Mouse (Mus musculus) liver, embryonic 16.5 days (tissue): ENCODE results near the gene Cela2a. TPM values are rescaled to one million over a fixed set of nuclear protein-coding genes. Genes with fewer than 3 reads are reported as not detected.

Source experiments
- ATAC-seq: fragments of 200-750 bp; cut with Nextera tagmentation; 2 replicates; pipeline ENCODE4 v1.8.0; 2017; ENCODE audit warnings: low read depth, mild to moderate bottlenecking, moderate number of reproducible peaks, moderate library complexity
- H3K27ac ChIP-seq: fragments of 300-500 bp; sonication (generic); 2 replicates; pipeline ENCODE4 v1.5.1; 2014; ENCODE audit warnings: mild to moderate bottlenecking, low read length
- H3K27me3 ChIP-seq: fragments of 300-500 bp; sonication (generic); 2 replicates; pipeline ENCODE4 v1.6.1; 2014; ENCODE audit warnings: low read depth, low read length, mixed read lengths; ENCODE audit not compliant: control insufficient read depth, insufficient read depth
- H3K36me3 ChIP-seq: fragments of 300-500 bp; sonication (generic); 2 replicates; pipeline ENCODE4 v1.6.1; 2014; ENCODE audit warnings: mild to moderate bottlenecking; ENCODE audit not compliant: control insufficient read depth, insufficient read depth
- H3K4me1 ChIP-seq: fragments of 300-500 bp; sonication (generic); 2 replicates; pipeline ENCODE4 v1.6.1; 2014; ENCODE audit warnings: low read depth, low read length, mixed read lengths; ENCODE audit not compliant: control insufficient read depth
- H3K4me2 ChIP-seq: fragments of 300-500 bp; sonication (generic); 2 replicates; pipeline ENCODE4 v1.6.1; 2014; ENCODE audit warnings: low read depth, low read length, mixed read lengths
- H3K4me3 ChIP-seq: fragments of 300-500 bp; sonication (generic); 2 replicates; pipeline ENCODE4 v1.5.1; 2014; ENCODE audit warnings: low read depth, mild to moderate bottlenecking, low read length
- H3K9ac ChIP-seq: fragments of 300-500 bp; sonication (generic); 2 replicates; pipeline ENCODE4 v1.6.1; 2014; ENCODE audit warnings: low read depth, low read length
- H3K9me3 ChIP-seq: fragments of 300-500 bp; sonication (generic); replicated peaks from 2 replicates; pipeline ENCODE4 v1.6.1; 2016; ENCODE audit warnings: low read length; ENCODE audit not compliant: control insufficient read depth
- WGBS: fragments of 180-500 bp; shearing (Covaris S2); extraction: QIAGEN DNeasy Blood & Tissue Kit; methylation state at CpG from one replicate; pipeline ENCODE4 v1.1.7; 2014; ENCODE audit not compliant: insufficient replicate concordance; 5-methylcytosine and 5-hydroxymethylcytosine counted together
- polyA plus RNA-seq: library from polyadenylated mRNA; unstranded; fragments of >200 nt; fragmentation: Nextera tagmentation; extraction: Ambion mirVana; gene quantifications from 2 replicates; pipeline ENCODE4 v1.2.1, GENCODE M21; 2015

Cela2a gene
- polyA plus RNA-seq, 1 experiment from 2014 or later, result 13.9 TPM

DNA sequence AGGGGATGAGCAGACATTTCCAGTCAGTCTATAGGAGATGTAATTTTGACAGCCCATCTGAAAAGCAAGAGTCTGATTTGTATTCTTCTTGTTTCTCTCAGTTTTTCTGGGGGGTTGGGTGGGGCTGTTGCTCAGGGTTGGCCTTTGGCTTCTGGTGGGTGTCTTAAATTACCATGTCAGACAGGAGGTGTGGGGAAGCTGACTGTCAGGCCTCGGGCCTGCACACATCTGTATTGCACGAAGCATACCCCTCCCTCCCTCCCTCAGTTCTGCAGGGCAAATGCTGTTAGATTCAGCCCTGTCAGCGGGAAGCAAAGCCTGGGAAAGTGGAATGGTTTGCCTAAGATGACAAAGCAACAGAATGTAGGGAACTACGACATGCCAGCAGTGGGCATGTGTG is 29.0 kb downstream of the Cela2a start:
- Histone ChIP-seq H3K27me3 (no peaks in the 10 kb centered on the region), H3K4me3 (no peak overlapping the region), H3K4me2 (no peak overlapping the region), H3K9ac (no peak overlapping the region), H3K4me1 (peaks cover 22% of the 10 kb centered on the region), H3K36me3 (no peaks in the 10 kb centered on the region), H3K27ac (no peak overlapping the region), H3K9me3 (no peaks in the 10 kb centered on the region)
- no peak for ATAC-seq
- WGBS, result 78% methylated on average over 4 of the region's 4 CpGs

DNA sequence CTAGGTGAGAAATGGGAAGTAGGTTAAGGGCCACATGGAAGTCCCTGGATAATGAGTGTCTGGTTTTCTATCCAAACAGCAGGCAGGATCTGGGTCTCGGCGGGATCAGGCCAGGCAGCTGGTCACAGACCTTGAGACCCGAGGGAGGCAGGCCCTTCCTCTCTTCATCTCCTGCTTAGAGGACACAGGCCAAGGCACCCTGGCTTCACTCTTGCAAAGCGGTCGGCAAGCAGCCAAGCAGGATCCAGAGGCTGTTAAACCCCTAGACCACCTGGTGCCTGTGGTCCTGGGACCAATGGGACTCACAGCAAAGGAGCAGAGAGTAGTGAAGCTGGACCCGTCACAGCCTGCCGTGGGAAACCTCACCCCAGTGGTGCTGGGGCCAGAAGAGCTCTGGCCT is 29.6 kb downstream of the Cela2a start:
- no peak overlapping the region for H3K27ac ChIP-seq
- no peaks in the 10 kb centered on the region for H3K36me3 ChIP-seq
- 78% methylated on average over 7 of the region's 7 CpGs for WGBS
- H3K9ac ChIP-seq, result no peak overlapping the region
- no peaks in the 10 kb centered on the region for H3K27me3 ChIP-seq
- ATAC-seq, result no peak
- no peaks in the 10 kb centered on the region for H3K9me3 ChIP-seq
- no peak overlapping the region for H3K4me2 ChIP-seq
- H3K4me1 ChIP-seq, result peaks cover 27% of the 10 kb centered on the region
- H3K4me3 ChIP-seq, result no peak overlapping the region

DNA sequence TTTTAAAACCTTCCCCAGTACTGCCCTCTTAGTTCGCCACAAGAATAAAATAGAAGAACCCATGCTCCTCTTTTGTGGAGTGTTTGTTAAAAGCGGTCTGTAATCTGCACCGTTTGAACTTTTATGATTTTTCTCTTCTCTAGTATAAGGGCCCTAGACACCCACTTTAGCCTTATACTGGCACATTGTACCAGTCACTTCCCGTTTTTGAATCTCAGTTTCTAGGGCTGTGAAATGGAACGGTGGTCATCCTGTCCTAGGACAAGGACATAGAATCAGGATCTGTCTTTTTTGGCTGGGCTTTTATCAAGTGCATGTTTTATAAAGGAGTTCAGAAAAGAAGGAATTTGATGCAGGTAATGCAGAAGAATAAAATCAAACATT is 31.8 kb downstream of the Cela2a start:
- ATAC-seq, result no peak
- no peaks in the 10 kb centered on the region for H3K27me3 ChIP-seq
- H3K9me3 ChIP-seq, result no peaks in the 10 kb centered on the region
- no peaks in the 10 kb centered on the region for H3K36me3 ChIP-seq
- H3K9ac ChIP-seq, result peak overlapping the region; percentile 78
- H3K4me3 ChIP-seq, result peak overlapping the region; percentile 79
- H3K4me1 ChIP-seq, result peaks cover 39% of the 10 kb centered on the region
- WGBS, result 5% methylated on average over 5 of the region's 5 CpGs
- peak overlapping the region; percentile 96 for H3K27ac ChIP-seq
- H3K4me2 ChIP-seq, result peak overlapping the region; percentile 77

DNA sequence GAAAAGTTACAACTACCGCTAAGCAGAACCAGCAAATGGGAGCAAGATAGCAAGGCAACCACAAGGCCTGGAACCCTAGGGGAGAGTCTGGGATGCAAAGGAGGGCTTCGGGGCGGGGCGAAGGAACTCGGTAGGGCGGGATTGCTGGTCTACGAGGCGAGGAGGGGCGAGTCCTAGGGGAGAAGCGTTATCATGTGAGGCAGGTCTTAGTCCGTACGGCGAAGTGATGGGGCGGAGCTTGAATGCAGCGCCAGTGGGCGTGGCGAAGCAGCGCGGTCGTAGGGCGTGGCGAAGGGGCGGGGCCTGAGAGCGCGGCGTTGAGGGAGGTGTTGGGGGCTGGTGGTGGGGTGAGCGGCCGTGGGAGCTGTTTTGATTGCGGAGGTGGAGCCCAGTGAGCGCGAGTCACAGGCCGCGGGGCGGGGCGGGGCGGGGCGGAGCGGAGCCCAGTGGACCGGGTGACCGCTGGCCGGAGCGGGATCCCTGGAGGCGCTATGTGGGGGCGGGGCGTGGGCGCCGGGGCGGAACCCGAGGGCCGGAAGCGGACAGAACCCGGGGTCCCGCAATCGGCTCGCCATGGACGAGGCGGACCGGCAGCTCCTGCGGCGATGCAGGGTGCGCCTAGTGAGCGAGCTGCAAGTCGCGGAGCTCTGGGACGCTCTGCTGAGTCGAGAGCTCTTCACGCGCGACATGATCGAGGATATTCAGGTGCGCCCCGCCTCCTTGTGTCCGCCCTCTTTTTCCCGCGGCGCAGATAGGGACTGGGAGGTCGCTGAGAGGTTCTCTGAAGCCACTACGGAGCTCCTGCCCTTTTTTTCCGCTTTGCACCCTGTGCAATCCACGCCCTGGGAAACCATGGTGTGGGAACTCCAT is 32.4 kb downstream of the Cela2a start, which contains the start of gene Casp9:
Gene Casp9, plus strand, starts transcription at position 331 of the 870 bp plus-strand sequence.
- peak; percentile 81 for ATAC-seq
- H3K4me2 ChIP-seq, result peak within 1 kb of the TSS; percentile 77
- WGBS, result under 1% methylated on average over 68 of the region's 80 CpGs
- peaks cover 39% of the 10 kb centered on the region for H3K4me1 ChIP-seq
- H3K9me3 ChIP-seq, result no peaks in the 10 kb centered on the region
- H3K27ac ChIP-seq, result peak within 1 kb of the TSS; percentile 96
- peak within 1 kb of the TSS; percentile 78 for H3K9ac ChIP-seq
- H3K4me3 ChIP-seq, result peak within 1 kb of the TSS; percentile 79
- H3K27me3 ChIP-seq, result no peaks in the 10 kb centered on the region
- no peaks in the 10 kb centered on the region for H3K36me3 ChIP-seq

DNA sequence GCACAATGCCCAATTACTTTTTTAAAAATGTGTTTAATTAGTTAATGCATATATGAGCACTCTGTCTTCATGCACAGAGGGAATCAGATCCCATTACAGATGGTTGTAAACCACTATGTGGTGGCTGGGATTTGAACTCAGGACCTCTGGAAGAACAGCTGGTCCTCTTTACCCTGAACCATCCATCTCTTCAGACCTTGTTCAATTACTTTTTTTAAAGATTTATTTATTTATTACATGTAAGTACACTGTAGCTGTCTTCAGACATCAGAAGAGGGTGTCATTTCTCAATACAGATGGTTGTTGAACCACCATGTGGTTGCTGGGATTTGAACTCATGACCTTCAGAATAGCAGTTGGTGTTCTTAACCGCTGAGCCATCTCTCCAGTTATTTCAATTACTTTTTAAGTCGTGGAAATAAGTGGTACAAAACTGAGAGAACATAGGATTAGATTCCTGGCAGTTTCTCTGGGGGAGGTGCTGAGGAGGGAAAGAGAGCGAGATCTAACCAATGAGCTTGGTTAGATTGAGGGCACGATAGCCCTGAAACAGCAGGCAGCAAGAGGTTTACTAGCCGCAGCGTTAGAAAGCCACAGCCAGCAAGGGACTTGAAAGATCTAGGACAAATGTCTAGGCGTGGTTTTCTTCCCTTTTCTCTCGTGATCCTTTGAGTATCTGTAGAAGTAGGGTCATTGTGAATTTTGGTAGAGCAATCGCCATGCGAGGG is 33.2 kb downstream of the Cela2a start:
- ATAC-seq, result no peak
- H3K4me2 ChIP-seq, result peak overlapping the region; percentile 77

DNA sequence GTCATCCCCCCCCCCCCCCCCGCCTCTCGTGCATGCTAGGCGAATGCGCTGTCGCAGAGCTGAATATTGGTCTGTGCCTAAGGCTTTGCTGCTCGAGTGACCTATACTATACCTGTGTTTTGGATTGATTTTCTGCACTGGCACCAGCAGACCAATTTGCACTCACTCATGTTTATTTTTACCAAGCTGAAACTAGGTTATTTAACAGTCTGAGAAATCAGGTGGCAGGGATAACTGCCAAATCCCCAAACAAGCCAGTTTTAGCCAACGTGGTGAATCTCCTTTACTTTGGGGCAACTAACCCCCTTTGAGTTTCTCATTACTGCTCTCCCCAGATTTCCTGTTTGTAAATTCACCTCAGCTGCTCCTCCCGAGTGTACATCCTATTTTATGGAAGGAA is 34.0 kb downstream of the Cela2a start:
- Histone ChIP-seq H3K4me2 (no peak overlapping the region), H3K4me3 (no peak overlapping the region), H3K36me3 (no peaks in the 10 kb centered on the region; the same call in 1 of the 2 replicates), H3K27ac (peak overlapping the region; percentile 96; the same call in 1 of the 2 replicates), H3K9ac (no peak overlapping the region), H3K4me1 (peaks cover 39% of the 10 kb centered on the region), H3K9me3 (no peaks in the 10 kb centered on the region), H3K27me3 (no peaks in the 10 kb centered on the region)
- WGBS, result 65% methylated on average over 8 of the region's 8 CpGs
- ATAC-seq, result no peak

More for the DNA sequence above, 33.2 kb downstream of the Cela2a start:
- Histone ChIP-seq H3K9ac (peak overlapping the region; percentile 57), H3K27me3 (no peaks in the 10 kb centered on the region), H3K9me3 (no peaks in the 10 kb centered on the region), H3K36me3 (no peaks in the 10 kb centered on the region), H3K4me1 (peaks cover 39% of the 10 kb centered on the region), H3K27ac (peak overlapping the region; percentile 96), H3K4me3 (peak overlapping the region; percentile 79)
- WGBS, result 5% methylated on average over 10 of the region's 10 CpGs

DNA sequence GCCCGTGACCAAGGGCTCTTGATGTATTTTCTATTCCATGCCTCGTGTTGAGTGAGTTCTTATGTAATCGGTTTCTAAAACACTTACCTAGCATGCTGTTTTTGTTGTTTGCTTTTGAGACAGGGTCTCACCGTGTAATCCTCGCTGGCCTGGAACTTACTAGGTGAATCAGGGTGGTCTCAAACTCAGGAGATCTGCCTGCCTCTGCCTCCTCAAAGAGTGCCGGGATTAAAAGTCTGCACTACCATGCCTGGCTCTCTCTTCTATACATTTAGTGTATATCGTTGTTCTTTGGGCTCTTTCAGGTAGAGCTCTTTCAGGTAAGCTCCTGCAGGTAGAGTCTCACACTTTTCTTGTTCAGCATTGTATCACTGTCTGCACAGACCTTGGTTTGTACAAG is 34.5 kb downstream of the Cela2a start:
- Histone ChIP-seq H3K4me2 (peak overlapping the region; percentile 83), H3K27ac (peak overlapping the region; percentile 91)

DNA sequence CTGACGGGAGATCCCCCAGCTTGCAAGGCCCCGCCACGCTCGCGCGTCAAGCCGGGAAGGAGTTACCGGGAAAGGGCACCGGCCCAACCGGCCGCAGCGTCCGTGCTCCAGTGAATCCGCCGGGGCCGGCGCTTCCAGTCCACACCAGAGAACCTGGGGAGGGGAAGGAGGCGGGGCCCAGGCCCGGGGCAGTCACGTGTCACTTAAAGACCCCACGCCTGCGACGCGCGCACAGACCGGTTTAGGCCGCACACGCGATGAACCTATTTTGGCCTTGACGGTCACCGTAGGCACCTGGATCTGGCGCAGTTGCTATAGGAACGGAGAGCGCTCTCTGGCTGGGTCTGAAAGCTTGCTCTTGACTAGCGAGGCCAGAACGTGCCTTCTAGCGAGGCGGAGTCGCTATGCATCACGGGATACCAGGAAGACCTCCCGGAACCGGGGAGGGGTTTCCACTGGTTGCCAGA is 35.4 kb downstream of the Cela2a start, which contains the start of gene Dnajc16:
Gene Dnajc16, minus strand, starts transcription at position 408 of the 467 bp plus-strand sequence.
- H3K4me2 ChIP-seq, result peak within 1 kb of the TSS; percentile 83
- H3K4me1 ChIP-seq, result peaks cover 38% of the 10 kb centered on the region
- H3K27ac ChIP-seq, result peak within 1 kb of the TSS; percentile 91
- under 1% methylated on average over 40 of the region's 42 CpGs for WGBS
- no peaks in the 10 kb centered on the region for H3K9me3 ChIP-seq
- peak within 1 kb of the TSS; percentile 94 for H3K9ac ChIP-seq
- no peaks in the 10 kb centered on the region for H3K27me3 ChIP-seq
- peak within 1 kb of the TSS; percentile 85 for H3K4me3 ChIP-seq
- no peaks in the 10 kb centered on the region; the same call in 1 of the 2 replicates for H3K36me3 ChIP-seq
- ATAC-seq, result peak; percentile 72

More for the DNA sequence above, 34.5 kb downstream of the Cela2a start:
- Histone ChIP-seq H3K4me1 (peaks cover 39% of the 10 kb centered on the region), H3K9ac (no peak overlapping the region), H3K4me3 (no peak overlapping the region), H3K27me3 (no peaks in the 10 kb centered on the region), H3K9me3 (no peaks in the 10 kb centered on the region), H3K36me3 (no peaks in the 10 kb centered on the region; the same call in 1 of the 2 replicates)
- 84% methylated on average over 7 of the region's 7 CpGs for WGBS
- ATAC-seq, result no peak
